Mouse (Mus musculus) neutrophil, adult 65 days (primary cell): ENCODE measurements around the gene Fhod1. TPM values are rescaled to one million over a fixed set of nuclear protein-coding genes. Genes with fewer than 3 reads are reported as not detected.

Experiments
- total RNA-seq: library from RNA; stranded (reverse); gene quantifications from 2 replicates; pipeline ENCODE4 v1.2.4, GENCODE M21; 2023

The Fhod1 gene
- total RNA-seq = 64.1 and 65.5 TPM in 2 replicates

DNA sequence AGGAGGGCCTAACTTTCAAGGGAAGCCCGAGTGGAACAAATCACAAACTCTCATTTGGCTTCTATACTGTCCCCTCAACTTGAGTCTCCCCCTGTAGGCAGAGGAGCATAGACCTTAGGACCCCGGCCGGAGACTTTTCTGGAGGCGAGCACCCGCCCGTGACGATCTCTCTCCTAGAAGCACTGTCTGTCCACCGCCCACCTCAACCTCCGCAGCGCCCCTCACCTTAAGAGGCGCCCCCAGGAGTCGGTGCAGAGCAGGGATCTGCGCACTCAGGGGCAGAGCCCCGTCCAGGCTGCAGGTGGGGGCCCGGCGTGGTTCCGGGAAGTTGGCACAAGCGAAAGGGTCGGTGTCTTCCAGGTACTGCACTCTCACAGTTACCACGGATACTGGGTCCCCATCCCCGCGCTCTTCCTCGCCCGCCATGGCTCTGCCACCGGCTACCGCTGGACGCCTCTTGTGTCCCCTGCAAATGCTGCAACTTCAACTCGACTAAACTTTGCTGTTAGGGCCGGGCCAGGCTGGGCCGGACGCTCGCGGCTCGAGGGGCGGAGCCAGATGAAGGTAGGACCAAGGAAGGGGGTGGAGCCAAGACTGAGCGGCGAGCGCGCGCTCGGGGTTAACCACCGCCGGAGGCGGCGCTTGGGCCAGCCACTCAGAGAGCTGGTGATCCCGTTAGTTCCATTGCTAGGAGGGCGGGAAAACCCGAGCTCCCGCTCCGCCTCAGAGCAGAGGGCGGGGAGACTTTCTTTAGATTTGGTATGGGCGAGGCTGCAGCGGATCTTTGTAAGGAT lies at the start of gene Fhod1:
TSS of gene Fhod1 (minus strand) at position 526 of the 794 bp plus-strand sequence.

DNA sequence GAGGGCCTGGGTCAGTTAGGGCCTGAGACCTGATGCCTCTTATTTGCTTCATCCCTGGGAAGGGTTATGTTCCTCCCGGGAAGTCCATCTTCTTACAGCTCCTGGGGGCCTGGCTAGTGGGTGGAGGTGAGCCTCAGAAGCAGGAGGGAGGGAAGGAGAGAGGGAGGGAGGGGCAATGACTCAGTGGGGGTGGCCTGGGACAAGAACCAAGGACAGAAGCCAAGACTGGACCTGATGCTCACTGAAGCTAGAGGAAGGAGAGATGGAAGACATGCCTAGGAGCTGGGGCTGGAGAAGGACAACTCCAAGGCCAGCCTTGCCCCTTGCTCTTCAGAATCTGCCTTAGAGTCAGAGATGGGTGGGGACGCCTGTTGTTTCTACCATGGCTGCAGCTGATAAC lies 25.3 kb upstream of the Fhod1 start, which contains the start of gene Plekhg4:
TSS of gene Plekhg4 (plus strand) at position 243 of the 400 bp plus-strand sequence.

DNA sequence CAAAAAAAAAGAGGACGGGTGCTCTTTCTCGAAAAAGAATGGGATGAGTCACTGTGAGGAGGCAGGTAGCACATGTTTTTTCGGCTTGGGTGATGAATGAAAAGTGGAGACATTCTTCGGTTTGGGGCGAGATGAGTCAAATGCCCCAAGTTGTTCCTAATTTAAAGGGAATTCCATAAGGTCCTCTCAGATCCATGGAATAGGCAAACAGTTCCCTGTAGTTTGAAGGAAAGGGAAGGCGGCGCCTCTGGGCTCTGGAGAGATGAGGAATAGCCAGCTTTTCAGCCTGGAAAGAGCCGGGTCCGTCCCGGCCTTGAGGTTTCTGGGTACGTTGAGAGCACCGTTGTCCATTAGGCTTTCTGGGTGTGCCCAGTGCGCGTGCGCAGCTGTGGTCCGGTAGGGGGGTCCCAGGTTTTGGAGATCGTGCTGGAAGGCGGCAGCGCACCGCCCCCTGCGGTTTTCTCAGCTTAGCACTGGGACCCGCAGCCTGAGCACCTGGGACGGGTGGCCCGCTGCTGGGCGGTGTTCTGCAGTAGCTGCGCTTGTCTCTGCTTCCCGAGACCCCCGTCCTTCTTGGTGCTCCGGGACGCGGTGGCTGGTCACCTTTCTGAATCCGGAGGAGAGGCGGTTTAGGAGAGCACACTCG lies 820 bp upstream of the Fhod1 start, which contains the start of gene Slc9a5:
TSS of gene Slc9a5 (plus strand) at position 394 of the 646 bp plus-strand sequence.

DNA sequence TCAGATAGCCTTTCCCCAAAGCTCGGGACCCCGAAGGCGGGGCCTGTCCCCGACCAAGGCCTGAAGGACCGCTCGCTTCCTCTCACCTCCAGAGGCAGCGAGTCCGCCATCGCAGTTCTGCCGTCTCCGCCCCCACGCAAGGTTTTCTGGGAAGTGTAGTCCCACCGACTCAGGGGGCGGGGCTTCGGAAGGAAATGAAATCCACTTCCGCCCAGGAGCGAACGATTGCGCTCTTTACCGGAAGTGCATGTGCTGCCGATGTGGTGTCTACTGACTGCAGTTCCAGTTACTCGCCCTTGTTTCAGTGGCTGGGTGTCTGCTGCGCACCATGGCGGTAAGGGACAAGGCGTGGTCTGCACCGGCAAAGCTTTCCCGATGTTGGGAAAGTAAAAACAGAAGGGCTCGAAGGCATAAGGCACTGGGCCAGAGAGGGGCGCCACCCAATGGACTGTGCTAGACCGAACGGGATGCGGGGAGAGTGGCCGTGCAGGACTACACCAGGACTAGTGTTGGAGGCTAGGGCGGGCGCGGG lies 21.5 kb downstream of the Fhod1 start, which contains the start of the genes Lrrc29 and Tmem208:
TSS of gene Lrrc29 (minus strand) at position 138 of the 532 bp plus-strand sequence.
TSS of gene Tmem208 (plus strand) at position 214 of the 532 bp plus-strand sequence.

DNA sequence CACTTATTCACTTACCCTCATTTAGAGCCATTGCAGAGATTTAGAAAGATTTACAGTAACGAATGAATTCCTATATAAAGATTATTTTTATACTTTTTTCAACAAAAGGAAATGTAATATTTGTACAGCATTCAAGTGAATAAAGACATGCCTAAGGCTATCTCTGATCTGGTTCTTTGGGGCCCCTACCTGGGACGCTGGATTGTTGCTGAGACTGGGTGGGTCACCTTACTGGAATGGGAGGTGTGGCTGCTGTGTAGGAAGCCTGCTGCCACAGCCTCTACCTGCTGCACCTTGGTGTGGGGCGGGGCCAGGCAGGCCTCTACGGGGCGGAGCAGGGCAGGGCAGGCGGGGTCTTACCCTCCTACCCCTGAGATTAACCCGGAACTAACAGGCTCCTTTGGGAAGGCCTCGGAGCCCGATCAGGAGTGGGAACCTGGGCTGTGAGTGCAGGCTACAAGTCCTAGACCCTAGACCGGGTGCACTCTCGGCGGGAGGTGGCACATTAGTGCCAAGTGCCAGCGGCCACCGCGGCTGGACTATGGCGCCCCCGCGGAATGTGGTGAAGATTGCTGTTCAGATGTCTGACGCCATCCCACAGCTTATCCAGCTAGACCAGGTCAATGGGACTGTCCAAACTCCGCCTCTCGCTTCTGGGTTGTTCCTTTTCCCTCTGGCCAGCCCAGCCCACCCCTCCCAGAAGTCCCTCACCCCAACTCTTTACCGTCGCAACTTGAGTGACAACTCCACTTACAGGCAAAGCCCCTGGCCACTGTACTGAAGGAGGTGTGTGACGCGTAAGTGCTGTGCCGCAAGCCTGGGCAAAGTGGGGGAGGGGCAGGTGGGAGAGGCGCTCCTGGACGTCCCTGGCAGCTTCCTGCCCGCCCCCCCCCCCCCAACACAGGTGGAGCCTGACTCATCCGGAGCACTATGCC lies 42.3 kb downstream of the Fhod1 start, which contains the start of gene Elmo3:
TSS of gene Elmo3 (plus strand) at position 391 of the 935 bp plus-strand sequence.

DNA sequence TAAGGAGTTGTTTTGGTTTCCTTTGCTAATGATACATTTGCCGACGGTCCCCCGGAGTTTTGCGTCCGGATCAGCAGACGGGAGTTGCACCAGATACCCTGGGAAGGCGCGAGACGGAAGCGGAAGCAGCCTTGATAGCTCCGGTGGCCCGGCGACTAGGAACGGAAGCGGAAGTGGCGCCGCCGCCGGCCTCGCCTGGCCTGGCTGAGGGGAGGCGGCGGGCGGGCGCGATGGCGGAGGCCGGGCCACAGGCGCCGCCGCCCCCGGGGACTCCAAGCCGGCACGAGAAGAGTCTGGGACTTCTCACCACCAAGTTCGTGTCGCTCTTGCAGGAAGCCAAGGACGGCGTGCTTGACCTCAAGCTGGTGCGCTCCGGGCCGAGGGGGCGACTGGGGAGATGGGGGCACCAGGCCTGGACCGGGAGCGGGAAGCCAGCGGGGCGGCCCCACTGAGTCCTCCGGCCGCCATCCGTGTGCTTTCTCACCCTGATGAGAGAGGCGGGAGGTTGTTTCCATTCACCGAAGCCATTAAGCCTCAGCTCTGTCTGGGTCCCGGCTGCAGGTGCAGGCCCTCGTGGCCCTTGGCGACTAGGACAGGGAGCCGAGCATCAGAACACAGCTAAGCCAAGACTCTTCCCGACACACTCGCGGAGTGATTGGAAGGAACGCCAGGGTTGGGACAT lies 50.1 kb downstream of the Fhod1 start, which contains the start of gene E2f4:
TSS of gene E2f4 (plus strand) at position 153 of the 682 bp plus-strand sequence.

DNA sequence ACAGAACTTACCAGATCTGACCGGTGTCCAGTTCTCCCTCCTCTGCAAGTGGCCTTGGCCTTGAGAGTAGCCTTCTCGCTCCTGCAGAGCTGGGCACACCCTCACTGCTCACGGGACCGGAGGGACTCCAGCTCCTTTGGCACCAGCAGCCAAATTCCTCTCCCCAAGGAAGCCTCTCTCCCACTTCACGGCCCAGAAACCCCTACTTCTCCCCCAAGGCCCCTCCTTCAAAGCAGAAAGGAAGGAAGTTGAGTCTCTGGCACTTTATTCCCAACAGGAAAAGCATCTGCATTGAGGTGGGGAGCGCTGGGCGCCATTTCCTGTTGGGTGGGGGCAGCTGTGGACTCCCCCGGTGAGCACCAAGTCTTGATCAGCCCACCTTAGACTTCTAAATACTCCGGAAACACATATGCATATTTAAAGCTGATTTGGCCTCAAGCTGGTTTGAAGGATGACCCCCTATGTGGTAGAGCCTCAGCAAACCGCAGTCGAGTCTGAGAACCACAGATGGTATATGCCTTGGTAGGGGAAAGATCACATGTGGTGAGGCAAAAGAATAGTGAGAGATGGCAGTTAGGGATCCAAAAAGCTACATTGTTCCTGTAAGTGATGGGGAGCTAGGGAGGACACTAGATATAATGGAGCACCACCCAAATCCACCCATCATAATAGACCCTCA lies 51.7 kb downstream of the Fhod1 start, which contains the start of gene Exoc3l:
TSS of gene Exoc3l (minus strand) at position 207 of the 679 bp plus-strand sequence.

DNA sequence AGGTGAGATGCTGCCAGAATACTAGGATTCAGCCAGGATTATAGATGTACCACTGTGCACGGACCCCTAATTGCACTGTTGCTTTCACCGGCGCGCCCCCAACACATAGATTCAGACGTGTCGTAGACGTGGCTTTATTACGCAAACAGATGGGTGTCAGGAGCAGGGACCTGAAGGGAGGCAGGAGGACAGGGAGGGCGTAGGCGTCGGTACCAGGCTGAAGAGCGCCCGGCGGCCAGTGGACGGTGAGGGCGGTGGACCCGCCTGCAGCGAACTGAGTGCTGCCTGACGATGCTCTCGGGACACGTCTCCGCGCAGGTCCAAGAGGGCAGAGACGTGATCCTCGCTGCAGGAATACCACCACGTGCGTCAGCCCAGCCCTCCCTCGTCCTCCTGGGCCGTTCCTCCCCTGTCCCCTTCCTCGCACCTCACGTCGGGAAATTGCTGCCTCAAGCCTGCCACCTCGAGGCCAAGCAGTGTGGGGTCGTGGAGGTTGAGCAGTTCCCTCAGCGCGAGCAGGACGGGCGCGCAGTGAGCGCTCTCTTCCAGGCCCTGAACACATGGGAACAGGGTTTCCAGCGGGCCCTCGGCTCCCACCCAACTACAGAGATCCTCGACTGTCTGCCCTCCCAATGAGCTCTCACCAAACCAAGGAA lies 57.8 kb downstream of the Fhod1 start, which contains the start of gene 4931428F04Rik:
TSS of gene 4931428F04Rik (minus strand) at position 60 of the 656 bp plus-strand sequence.

Other genes with a start within 250 kb of the Fhod1 start
- gene Ces4a, start 216.2 kb downstream of the Fhod1 start, total RNA-seq = not detected in 2 replicates
- gene Cbfb, start 177.3 kb downstream of the Fhod1 start, total RNA-seq = 62.9 and 82.1 TPM in 2 replicates
- 39.6 and 54.8 TPM in 2 replicates for gene D230025D16Rik, start 122.8 kb downstream of the Fhod1 start, total RNA-seq
- gene B3gnt9, start 92.8 kb downstream of the Fhod1 start, total RNA-seq = 0.50 and 0.95 TPM in 2 replicates
- 19.4 and 27.8 TPM in 2 replicates for gene Tradd, start 83.3 kb downstream of the Fhod1 start, total RNA-seq
- gene Fbxl8, start 83.3 kb downstream of the Fhod1 start, total RNA-seq = 3.3 and 4.7 TPM in 2 replicates
- gene Hsf4, start 78.2 kb downstream of the Fhod1 start, total RNA-seq = not detected in 2 replicates
- gene Nol3, start 71.8 kb downstream of the Fhod1 start, total RNA-seq = not detected in 2 replicates
- 0.63 and 0.95 TPM in 2 replicates for gene 4931428F04Rik, start 58.1 kb downstream of the Fhod1 start, total RNA-seq
- 0.32 and 0.59 TPM in 2 replicates for gene Exoc3l, start 51.9 kb downstream of the Fhod1 start, total RNA-seq
- 40.5 and 43.1 TPM in 2 replicates for gene E2f4, start 50.3 kb downstream of the Fhod1 start, total RNA-seq
- 0.68 and 0.98 TPM in 2 replicates for gene Elmo3, start 42.4 kb downstream of the Fhod1 start, total RNA-seq
- 6.1 and 7.4 TPM in 2 replicates for gene Lrrc29, start 21.7 kb downstream of the Fhod1 start, total RNA-seq
- 22.7 and 23.8 TPM in 2 replicates for gene Tmem208, start 21.6 kb downstream of the Fhod1 start, total RNA-seq
- gene Slc9a5, start 890 bp upstream of the Fhod1 start, total RNA-seq = 1.2 and 2.2 TPM in 2 replicates
- gene Plekhg4, start 25.3 kb upstream of the Fhod1 start, total RNA-seq = 0.73 and 1.3 TPM in 2 replicates
- 0.32 and 1.1 TPM in 2 replicates for gene Kctd19, start 65.5 kb upstream of the Fhod1 start, total RNA-seq
- not detected in 2 replicates for gene Lrrc36, start 65.6 kb upstream of the Fhod1 start, total RNA-seq
- gene Tppp3, start 123.6 kb upstream of the Fhod1 start, total RNA-seq = 14.4 and 17.1 TPM in 2 replicates
- 1.4 and 2.3 TPM in 2 replicates for gene Zdhhc1, start 148.9 kb upstream of the Fhod1 start, total RNA-seq
- not detected in 2 replicates for gene Hsd11b2, start 170.8 kb upstream of the Fhod1 start, total RNA-seq
- 171 and 179 TPM in 2 replicates for gene Atp6v0d1, start 218.1 kb upstream of the Fhod1 start, total RNA-seq